Mouse (Mus musculus): ENCODE data around the gene Pde1c.

GRCm38 (mm10) chr6:56025533-56025932 is 543.4 kb downstream of the Pde1c start:
- TF ChIP-seq POLR2A (IDR thresholded peaks at IDR 0.05; ENCODE audit: borderline replicate concordance, extremely low read depth, insufficient read depth, insufficient read length, poor library complexity, severe bottlenecking) (no peak), CTCF (IDR thresholded peaks at IDR 0.05; ENCODE audit: borderline replicate concordance, extremely low read depth, insufficient read depth, insufficient read length) (peak; percentile 41; the same call in 1 of the 2 replicates)

Data from brain, embryonic 14.5 days (tissue).